Mouse (Mus musculus) kidney, adult 11 months (tissue): ENCODE results near the gene Gas1.

Source experiments
- DNase-seq: peaks from one replicate; pipeline ENCODE4 v3.0.0; 2022

The Gas1 gene

GRCm38 (mm10) chr13:60172366-60173017 is 4.7 kb downstream of the Gas1 start:
- no peak for DNase-seq

- DNase-seq: no peak
These were observed 5.4 kb downstream of the Gas1 start for GRCm38 (mm10) chr13:60171781-60172180.

- no peak for DNase-seq
These were observed 6.1 kb downstream of the Gas1 start for GRCm38 (mm10) chr13:60170898-60171715.

GRCm38 (mm10) chr13:60169026-60169425 is 8.1 kb downstream of the Gas1 start:
- DNase-seq: no peak

- no peak for DNase-seq
These were observed 20.7 kb downstream of the Gas1 start for GRCm38 (mm10) chr13:60156294-60157126.

GRCm38 (mm10) chr13:60154170-60154569 is 23.0 kb downstream of the Gas1 start:
- no peak for DNase-seq

- no peak for DNase-seq
These were observed 28.9 kb downstream of the Gas1 start for GRCm38 (mm10) chr13:60148235-60148634.

GRCm38 (mm10) chr13:60147857-60148181 is 29.3 kb downstream of the Gas1 start:
- DNase-seq: no peak

GRCm38 (mm10) chr13:60146994-60147856 is 29.9 kb downstream of the Gas1 start:
- DNase-seq: no peak

- DNase-seq: no peak
These were observed 30.9 kb downstream of the Gas1 start for GRCm38 (mm10) chr13:60146231-60146630.

GRCm38 (mm10) chr13:60136962-60137361 is 40.2 kb downstream of the Gas1 start:
- no peak for DNase-seq

GRCm38 (mm10) chr13:60134439-60134799 is 42.7 kb downstream of the Gas1 start:
- DNase-seq: no peak

GRCm38 (mm10) chr13:60133716-60134438 is 43.3 kb downstream of the Gas1 start:
- DNase-seq: no peak

GRCm38 (mm10) chr13:60131771-60132170 is 45.4 kb downstream of the Gas1 start:
- no peak for DNase-seq

- DNase-seq: no peak
These were observed 47.6 kb downstream of the Gas1 start for GRCm38 (mm10) chr13:60129541-60129940.

GRCm38 (mm10) chr13:60126338-60126737 is 50.8 kb downstream of the Gas1 start:
- no peak for DNase-seq

GRCm38 (mm10) chr13:60125501-60126305 is 51.5 kb downstream of the Gas1 start:
- no peak for DNase-seq

GRCm38 (mm10) chr13:60125020-60125419 is 52.1 kb downstream of the Gas1 start:
- DNase-seq: no peak

- DNase-seq: no peak
These were observed 52.7 kb downstream of the Gas1 start for GRCm38 (mm10) chr13:60124456-60124855.
